Mouse (Mus musculus): Measurements from ENCODE around the gene Scly. TPM values are rescaled to one million over a fixed set of nuclear protein-coding genes. Genes with fewer than 3 reads are reported as not detected.

Gene Scly
- total and polyA plus RNA-seq, 3 experiments = 23.1 to 48.8 TPM; not detected in 1

DNA sequence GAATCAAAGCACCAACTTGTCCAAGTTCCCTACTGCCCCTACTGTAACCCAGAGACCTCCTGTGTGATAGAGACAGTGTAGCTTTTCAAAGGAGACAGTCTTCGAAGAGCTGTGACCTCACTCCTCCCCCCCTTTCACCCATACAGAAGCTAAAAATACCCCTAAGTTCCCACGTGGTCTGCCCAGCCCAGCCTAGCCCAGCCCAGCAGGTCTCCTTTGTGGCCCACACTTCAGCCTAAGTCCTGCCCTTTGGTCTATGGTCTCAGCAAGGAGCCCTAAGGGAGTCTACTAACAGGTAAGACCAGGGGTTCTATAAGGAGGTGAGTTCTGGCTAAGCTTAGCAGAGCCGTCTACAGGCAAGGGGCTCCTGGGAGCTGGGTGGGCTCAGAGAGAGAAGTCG lies 52.7 kb downstream of the Scly start, which contains the start of gene Klhl30:
Gene Klhl30, plus strand, starts transcription at position 176 of the 400 bp plus-strand sequence.
- Histone ChIP-seq H3K36me3 (ENCODE audit: control insufficient read depth in 1 of 2, insufficient read depth in 2 of 2, low read length in 2 of 2) (no peaks in the 10 kb centered on the region), H3K79me2 (ENCODE audit: control insufficient read depth, insufficient read depth, low read length, poor library complexity) (no peaks in the 10 kb centered on the region), H3K4me3 (ENCODE audit: control insufficient read depth in 1 of 2, insufficient read depth in 1 of 2, low read depth in 2 of 2, low read length in 2 of 2) (no peak within 1 kb of the TSS), H3K9ac (ENCODE audit: control insufficient read depth, low read depth, low read length, poor library complexity, severe bottlenecking) (no peak within 1 kb of the TSS), H3K4me1 (ENCODE audit: control insufficient read depth in 1 of 2, insufficient read depth in 2 of 2, low read length in 2 of 2) (no peaks in the 10 kb centered on the region), H3K27me3 (ENCODE audit: control insufficient read depth in 1 of 2, insufficient read depth in 2 of 2, low read length in 2 of 2) (no peaks in the 10 kb centered on the region; a peak in 1 of 4 replicates), H3K27ac (ENCODE audit: control insufficient read depth, low read depth, low read length) (no peak within 1 kb of the TSS), H3K9me3 (replicated peaks; ENCODE audit: insufficient read depth, low read length) (no peaks in the 10 kb centered on the region)
- no peak for DNase-seq (ENCODE audit: low read depth, low spot score)
- TF ChIP-seq ETS1 (IDR thresholded peaks at IDR 0.05; ENCODE audit: low read depth, low read length) (no peak), MYB (IDR thresholded peaks at IDR 0.05; ENCODE audit: low read depth, low read length) (no peak), MEF2A (IDR thresholded peaks at IDR 0.05; ENCODE audit: extremely low read depth, insufficient replicate concordance, low read depth, low read length, poor library complexity, severe bottlenecking) (no peak), EP300 (IDR thresholded peaks at IDR 0.05; ENCODE audit: low read depth in 1 of 2, low read length in 2 of 2) (no peak)

DNA sequence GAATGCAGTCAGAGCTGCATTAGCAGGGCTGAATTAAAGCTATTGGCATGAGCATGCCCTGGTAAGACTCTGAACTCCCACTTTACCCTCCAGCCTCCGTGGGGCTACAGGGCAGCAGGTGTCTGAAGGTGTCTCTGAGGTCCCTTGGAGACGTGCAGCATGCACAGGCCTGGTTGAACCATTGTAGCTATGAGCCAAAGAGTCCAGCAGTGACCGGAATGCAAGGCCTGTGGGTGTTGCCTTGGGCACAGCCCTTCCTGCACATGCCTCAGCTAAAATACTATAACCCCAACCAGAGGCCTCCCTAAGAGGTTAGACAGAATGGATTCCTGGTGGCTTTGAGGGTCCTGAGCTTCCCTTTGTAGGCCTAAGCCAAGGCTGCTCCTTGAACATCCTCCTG lies 53.1 kb downstream of the Scly start:
- Histone ChIP-seq H3K36me3 (ENCODE audit: control insufficient read depth in 1 of 2, insufficient read depth in 2 of 2, low read length in 2 of 2) (no peaks in the 10 kb centered on the region), H3K4me1 (ENCODE audit: control insufficient read depth in 1 of 2, insufficient read depth in 2 of 2, low read length in 2 of 2) (no peaks in the 10 kb centered on the region)

DNA sequence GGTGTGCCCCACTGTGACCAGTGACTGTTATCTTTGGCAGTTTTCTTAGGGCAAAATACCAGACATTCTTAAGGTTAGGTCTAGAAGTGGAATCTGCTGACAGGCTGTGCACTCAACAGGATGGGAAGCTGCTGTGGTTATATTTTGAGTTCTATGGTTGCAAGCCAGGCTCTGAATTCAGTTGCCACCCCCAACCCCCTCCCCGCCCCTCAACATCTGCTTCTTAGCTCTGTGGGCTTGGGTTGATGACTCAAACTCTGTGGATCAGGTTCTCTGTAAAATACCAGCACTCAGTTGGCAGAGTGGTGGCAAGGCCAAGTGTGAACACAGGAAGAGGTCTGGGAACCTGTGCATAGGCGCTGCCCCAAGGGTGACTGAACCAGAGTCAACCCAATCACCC lies 54.1 kb downstream of the Scly start:
- H3K27me3 ChIP-seq (ENCODE audit: control insufficient read depth in 1 of 2, insufficient read depth in 2 of 2, low read length in 2 of 2) = no peaks in the 10 kb centered on the region; a peak in 1 of 4 replicates

More for the DNA sequence above, 53.1 kb downstream of the Scly start:
- Histone ChIP-seq H3K9ac (ENCODE audit: control insufficient read depth, low read depth, low read length, poor library complexity, severe bottlenecking) (no peak overlapping the region), H3K27ac (ENCODE audit: control insufficient read depth, low read depth, low read length) (no peak overlapping the region), H3K79me2 (ENCODE audit: control insufficient read depth, insufficient read depth, low read length, poor library complexity) (no peaks in the 10 kb centered on the region), H3K4me3 (ENCODE audit: control insufficient read depth in 1 of 2, insufficient read depth in 1 of 2, low read depth in 2 of 2, low read length in 2 of 2) (no peak overlapping the region), H3K27me3 (ENCODE audit: control insufficient read depth in 1 of 2, insufficient read depth in 2 of 2, low read length in 2 of 2) (no peaks in the 10 kb centered on the region; a peak in 1 of 4 replicates), H3K9me3 (replicated peaks; ENCODE audit: insufficient read depth, low read length) (no peaks in the 10 kb centered on the region)
- TF ChIP-seq EP300 (IDR thresholded peaks at IDR 0.05; ENCODE audit: low read depth in 1 of 2, low read length in 2 of 2) (no peak), GABPA (IDR thresholded peaks at IDR 0.05; ENCODE audit: low read depth, low read length) (no peak), CHD2 (IDR thresholded peaks at IDR 0.05; ENCODE audit: low read length) (no peak), CHD1 (IDR thresholded peaks at IDR 0.05; ENCODE audit: low read depth, low read length) (no peak)
- DNase-seq (ENCODE audit: low read depth, low spot score) = no peak

More for the DNA sequence above, 54.1 kb downstream of the Scly start:
- Histone ChIP-seq H3K9ac (ENCODE audit: control insufficient read depth, low read depth, low read length, poor library complexity, severe bottlenecking) (no peak overlapping the region), H3K4me3 (ENCODE audit: control insufficient read depth in 1 of 2, insufficient read depth in 1 of 2, low read depth in 2 of 2, low read length in 2 of 2) (no peak overlapping the region), H3K27ac (ENCODE audit: control insufficient read depth, low read depth, low read length) (no peak overlapping the region), H3K9me3 (replicated peaks; ENCODE audit: insufficient read depth, low read length) (no peaks in the 10 kb centered on the region), H3K4me1 (ENCODE audit: control insufficient read depth in 1 of 2, insufficient read depth in 2 of 2, low read length in 2 of 2) (no peaks in the 10 kb centered on the region), H3K79me2 (ENCODE audit: control insufficient read depth, insufficient read depth, low read length, poor library complexity) (no peaks in the 10 kb centered on the region), H3K36me3 (ENCODE audit: control insufficient read depth in 1 of 2, insufficient read depth in 2 of 2, low read length in 2 of 2) (no peaks in the 10 kb centered on the region)
- TF ChIP-seq ZMIZ1 (IDR thresholded peaks at IDR 0.05; ENCODE audit: low read depth, low read length) (no peak), RAD21 (IDR thresholded peaks at IDR 0.05; ENCODE audit: low read depth, low read length) (no peak), GATA1 (IDR thresholded peaks at IDR 0.05; ENCODE audit: low read depth, low read length) (no peak), EP300 (IDR thresholded peaks at IDR 0.05; ENCODE audit: low read depth in 1 of 2, low read length in 2 of 2) (no peak), ZC3H11A (IDR thresholded peaks at IDR 0.05; ENCODE audit: low read depth, low read length) (no peak), KAT2A (conservative IDR thresholded peaks at IDR 0.05; ENCODE audit: low read depth, low read length) (no peak), MAZ (IDR thresholded peaks at IDR 0.05; ENCODE audit: low read depth, low read length) (no peak)
- no peak for DNase-seq (ENCODE audit: low read depth, low spot score)

Measured in MEL (cell line).